Mouse (Mus musculus) layer of hippocampus, adult 8-10 months (tissue): ENCODE results near the gene Ccdc93. TPM values are rescaled to one million over a fixed set of nuclear protein-coding genes. Genes with fewer than 3 reads are reported as not detected.

Source experiments
- DNase-seq, 2 experiments: peaks; one replicate each; pipeline ENCODE4 v3.0.0; 2022; ENCODE audit warnings: low spot score in 2 of 2
- total RNA-seq, 4 experiments: library from RNA; stranded (reverse); gene quantifications; 2 replicates each; pipeline ENCODE4 v1.2.4; 2022

The Ccdc93 gene
- total RNA-seq, 4 experiments from 2014 or later: 31.7 to 38.1 (median 34.2) TPM

GRCm38 (mm10) chr1:121447216-121447615 is 16.4 kb downstream of the Ccdc93 start:
- no peak for DNase-seq

- no peak for DNase-seq
Measured at GRCm38 (mm10) chr1:121448166-121448565, 17.3 kb downstream of the Ccdc93 start.

- no peak for DNase-seq
Measured at GRCm38 (mm10) chr1:121451009-121451408, 20.2 kb downstream of the Ccdc93 start.

GRCm38 (mm10) chr1:121452498-121452897 is 21.6 kb downstream of the Ccdc93 start:
- no peak for DNase-seq

GRCm38 (mm10) chr1:121453053-121453452 is 22.2 kb downstream of the Ccdc93 start:
- DNase-seq: no peak

GRCm38 (mm10) chr1:121454951-121455350 is 24.1 kb downstream of the Ccdc93 start:
- DNase-seq: no peak

- DNase-seq: no peak
Measured at GRCm38 (mm10) chr1:121460077-121460476, 29.2 kb downstream of the Ccdc93 start.

- DNase-seq: no peak
Measured at GRCm38 (mm10) chr1:121461895-121462294, 31.0 kb downstream of the Ccdc93 start.

GRCm38 (mm10) chr1:121462643-121463042 is 31.8 kb downstream of the Ccdc93 start:
- no peak for DNase-seq

GRCm38 (mm10) chr1:121463806-121464205 is 33.0 kb downstream of the Ccdc93 start:
- no peak for DNase-seq

- DNase-seq: no peak
Measured at GRCm38 (mm10) chr1:121466276-121466675, 35.4 kb downstream of the Ccdc93 start.

- no peak for DNase-seq
Measured at GRCm38 (mm10) chr1:121468271-121468670, 37.4 kb downstream of the Ccdc93 start.

GRCm38 (mm10) chr1:121471503-121471902 is 40.7 kb downstream of the Ccdc93 start:
- no peak for DNase-seq

- DNase-seq: no peak
Measured at GRCm38 (mm10) chr1:121477716-121478115, 46.9 kb downstream of the Ccdc93 start.

- peak; percentile 77 to 82 for DNase-seq
Measured at GRCm38 (mm10) chr1:121478284-121478980, 47.6 kb downstream of the Ccdc93 start.

GRCm38 (mm10) chr1:121479403-121479802 is 48.6 kb downstream of the Ccdc93 start:
- DNase-seq: no peak

- no peak for DNase-seq
Measured at GRCm38 (mm10) chr1:121483091-121483490, 52.2 kb downstream of the Ccdc93 start.

GRCm38 (mm10) chr1:121486803-121487202 is 56.0 kb downstream of the Ccdc93 start:
- no peak for DNase-seq

GRCm38 (mm10) chr1:121490241-121490640 is 59.4 kb downstream of the Ccdc93 start:
- peak; percentile 22 to 34 for DNase-seq

GRCm38 (mm10) chr1:121497093-121497492 is 66.2 kb downstream of the Ccdc93 start:
- DNase-seq: no peak

GRCm38 (mm10) chr1:121508729-121509128 is 77.9 kb downstream of the Ccdc93 start:
- DNase-seq: no peak

- DNase-seq: peak in 1 of 2 experiments; percentile 27
Measured at GRCm38 (mm10) chr1:121510420-121511140, 79.7 kb downstream of the Ccdc93 start.

- no peak for DNase-seq
Measured at GRCm38 (mm10) chr1:121511186-121511585, 80.3 kb downstream of the Ccdc93 start.
